Mouse (Mus musculus): ENCODE results near the gene Tgif2.

- TF ChIP-seq CTCF (IDR thresholded peaks at IDR 0.05; ENCODE audit: control insufficient read depth, insufficient read depth, insufficient replicate concordance, low read depth, low read length) (no peak), POLR2A (IDR thresholded peaks at IDR 0.05; ENCODE audit: control insufficient read depth, low read depth, low read length) (no peak)
These were observed 4.9 kb downstream of the Tgif2 start for GRCm38 (mm10) chr2:156844715-156845114.
